Mouse (Mus musculus): Measurements from ENCODE around the gene Gm28305. TPM values are rescaled to one million over a fixed set of nuclear protein-coding genes. Genes with fewer than 3 reads are reported as not detected.

The Gm28305 gene
- total and polyA plus RNA-seq, 3 experiments: not detected

DNA sequence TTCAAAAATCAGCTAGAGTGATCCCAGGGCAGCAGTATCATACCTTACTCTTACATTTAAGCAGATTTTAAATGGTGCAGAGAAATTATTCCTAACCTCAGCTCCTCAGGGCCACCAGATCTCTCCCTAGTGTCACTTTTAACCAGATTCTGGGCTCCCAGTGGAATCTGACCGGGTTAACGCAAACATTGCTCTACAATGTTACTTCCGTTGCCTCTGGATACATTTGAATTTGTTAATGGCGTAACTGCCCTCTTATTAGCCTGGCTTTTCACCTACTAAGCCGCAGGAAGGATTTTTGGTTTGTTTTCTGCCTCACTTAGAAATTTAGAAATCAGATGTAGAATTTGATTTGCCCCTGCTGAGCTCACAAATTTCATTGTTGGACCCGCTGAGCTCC lies 5.7 kb upstream of the Gm28305 start:
- in situ Hi-C loops (cut with MboI; ENCODE audit: low pct_ligation_motif_present, low pct_unique_long_range_greater_than_20kb, low sequenced_read_pairs): no loop called here
- H3K9ac ChIP-seq (ENCODE audit: insufficient read depth, low read depth): no peak overlapping the region
- H3K79me2 ChIP-seq (replicated peaks; ENCODE audit: control insufficient read depth, extremely low read depth, insufficient read depth, poor library complexity, severe bottlenecking): no peaks in the 10 kb centered on the region
- no peak overlapping the region for H3K4me3 ChIP-seq (replicated peaks in 1 of 3; ENCODE audit: low read depth in 2 of 3, low read length in 2 of 3, poor library complexity in 1 of 3)
- no peaks in the 10 kb centered on the region for H3K9me3 ChIP-seq (replicated peaks; ENCODE audit: low read length)
- no peak for DNase-seq (ENCODE audit: extremely low read depth)
- dilution Hi-C loops (cut with MboI; ENCODE audit: extremely low pct_ligation_motif_present, extremely low pct_unique_long_range_greater_than_20kb, low sequenced_read_pairs): no loop called here
- H3K4me1 ChIP-seq (ENCODE audit: control insufficient read depth in 1 of 2, insufficient read depth in 2 of 2): 0 out of 4 replicates have a peak, but pooled peaks cover 0 to 3% of the 10 kb centered on the region in 2 experiments
- TF ChIP-seq MAFK (IDR thresholded peaks at IDR 0.05; ENCODE audit: insufficient replicate concordance, low read length) (no peak), ETS1 (conservative IDR thresholded peaks at IDR 0.05; ENCODE audit: low read depth, low read length) (no peak), USF2 (conservative IDR thresholded peaks at IDR 0.05; ENCODE audit: low read depth, low read length) (no peak), RCOR1 (conservative IDR thresholded peaks at IDR 0.05; ENCODE audit: low read depth, low read length) (no peak), SIN3A (IDR thresholded peaks at IDR 0.05; ENCODE audit: low read length) (no peak)
- no peak overlapping the region for H3K27ac ChIP-seq (ENCODE audit: insufficient read depth, low read depth)
- H3K36me3 ChIP-seq (replicated peaks in 1 of 2; ENCODE audit: control insufficient read depth in 1 of 2, insufficient read depth in 1 of 2, low read length in 1 of 2): peaks cover 0 to 4% of the 10 kb centered on the region in 2 experiments
- no peaks in the 10 kb centered on the region for H3K27me3 ChIP-seq (replicated peaks)
- H3K4me2 ChIP-seq (ENCODE audit: insufficient read depth, low read depth, poor library complexity, severe bottlenecking): no peak overlapping the region

DNA sequence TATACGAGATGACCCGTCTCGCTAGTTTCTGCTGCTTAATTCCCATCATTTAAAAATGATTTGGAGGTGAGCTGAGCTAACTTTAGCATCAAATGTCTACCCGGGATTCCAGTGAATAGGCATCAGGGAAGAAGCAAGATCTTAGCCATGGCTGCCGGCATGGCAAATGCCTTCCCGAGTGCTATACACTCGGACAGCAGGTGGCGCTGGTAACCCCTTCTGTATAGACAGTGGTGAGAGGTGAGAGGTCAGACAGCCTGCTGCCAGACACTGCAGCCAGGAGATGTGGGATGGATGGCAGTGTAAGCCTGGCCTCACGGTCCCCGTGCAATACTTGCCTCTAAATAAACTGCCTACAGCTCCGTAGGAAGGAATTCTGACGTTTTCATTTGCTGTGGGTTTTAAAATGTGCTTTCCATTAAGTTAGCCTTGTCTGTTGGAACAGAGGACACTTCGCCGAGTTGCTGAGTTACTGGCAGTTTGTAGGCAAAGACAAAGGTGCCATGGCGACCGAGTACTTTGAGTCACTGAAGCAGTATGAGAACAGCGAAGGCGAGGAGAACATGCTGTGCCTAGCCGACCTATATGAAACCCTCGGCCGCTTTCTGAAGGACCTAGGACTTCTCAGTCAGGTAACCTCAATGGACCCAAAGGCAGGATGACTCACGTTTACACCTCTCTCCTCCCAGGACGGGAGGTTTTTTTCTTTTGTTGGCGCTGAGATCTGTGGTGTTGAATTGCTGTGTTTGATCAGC lies 5.0 kb upstream of the Gm28305 start:
- no peak overlapping the region for H3K4me3 ChIP-seq (replicated peaks in 1 of 3; ENCODE audit: low read depth in 2 of 3, low read length in 2 of 3, poor library complexity in 1 of 3)
- peaks cover 0 to 4% of the 10 kb centered on the region in 2 experiments for H3K36me3 ChIP-seq (replicated peaks in 1 of 2; ENCODE audit: control insufficient read depth in 1 of 2, insufficient read depth in 1 of 2, low read length in 1 of 2)
- H3K9ac ChIP-seq (ENCODE audit: insufficient read depth, low read depth): no peak overlapping the region
- peak; percentile 74 for DNase-seq (ENCODE audit: extremely low read depth)
- no peaks in the 10 kb centered on the region for H3K27me3 ChIP-seq (replicated peaks)
- H3K79me2 ChIP-seq (replicated peaks; ENCODE audit: control insufficient read depth, extremely low read depth, insufficient read depth, poor library complexity, severe bottlenecking): no peaks in the 10 kb centered on the region
- TF ChIP-seq RAD21 (IDR thresholded peaks at IDR 0.05; ENCODE audit: low read depth, low read length) (peak; percentile 51), PAX5 (IDR thresholded peaks at IDR 0.05; ENCODE audit: low read length) (no peak), CTCF (conservative IDR thresholded peaks at IDR 0.05 in 1 of 2, IDR thresholded peaks at IDR 0.05 in 1 of 2; ENCODE audit: low read depth in 2 of 2, low read length in 2 of 2) (peak; percentile 52 to 82), NELFE (IDR thresholded peaks at IDR 0.05; ENCODE audit: low read depth, low read length) (0 out of 2 replicates have a peak, but pooled peaks have one; percentile 22), ELF1 (IDR thresholded peaks at IDR 0.05; ENCODE audit: low read depth, low read length) (no peak), SMC3 (IDR thresholded peaks at IDR 0.05; ENCODE audit: low read depth, low read length) (peak; percentile 65)
- H3K4me1 ChIP-seq (ENCODE audit: control insufficient read depth in 1 of 2, insufficient read depth in 2 of 2): 0 out of 4 replicates have a peak, but pooled peaks cover 0 to 3% of the 10 kb centered on the region in 2 experiments
- dilution Hi-C loops (cut with MboI; ENCODE audit: extremely low pct_ligation_motif_present, extremely low pct_unique_long_range_greater_than_20kb, low sequenced_read_pairs) (no loop called here), in situ Hi-C loops (cut with MboI; ENCODE audit: low pct_ligation_motif_present, low pct_unique_long_range_greater_than_20kb, low sequenced_read_pairs) (no loop called here)
- H3K27ac ChIP-seq (ENCODE audit: insufficient read depth, low read depth): no peak overlapping the region
- H3K9me3 ChIP-seq (replicated peaks; ENCODE audit: low read length): no peaks in the 10 kb centered on the region
- no peak overlapping the region for H3K4me2 ChIP-seq (ENCODE audit: insufficient read depth, low read depth, poor library complexity, severe bottlenecking)

DNA sequence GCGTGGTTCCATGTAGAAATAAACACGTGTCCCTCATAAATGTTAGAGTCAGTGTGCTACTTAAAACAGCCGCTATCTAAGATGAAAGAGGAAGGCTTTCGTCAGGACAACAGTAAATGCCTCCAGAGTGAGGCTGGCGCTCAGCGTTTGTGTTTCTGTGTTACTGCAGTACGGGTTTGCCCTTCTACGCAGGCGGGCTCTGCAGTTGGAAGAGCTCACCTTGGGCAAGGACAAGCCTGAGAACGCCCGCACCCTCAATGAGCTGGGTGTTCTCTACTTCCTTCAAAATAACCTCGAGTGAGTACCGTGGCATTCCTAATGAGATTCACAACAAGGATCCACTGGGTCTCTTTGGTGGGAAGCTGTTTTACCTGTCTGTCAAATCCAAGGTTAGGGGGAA lies 2.2 kb upstream of the Gm28305 start:
- Histone ChIP-seq H3K27me3 (replicated peaks) (no peaks in the 10 kb centered on the region), H3K4me2 (ENCODE audit: insufficient read depth, low read depth, poor library complexity, severe bottlenecking) (no peak overlapping the region), H3K4me1 (ENCODE audit: control insufficient read depth in 1 of 2, insufficient read depth in 2 of 2) (0 out of 4 replicates have a peak, but pooled peaks cover 0 to 3% of the 10 kb centered on the region in 2 experiments), H3K36me3 (replicated peaks in 1 of 2; ENCODE audit: control insufficient read depth in 1 of 2, insufficient read depth in 1 of 2, low read length in 1 of 2) (peaks cover 0 to 6% of the 10 kb centered on the region in 2 experiments), H3K4me3 (replicated peaks in 1 of 3; ENCODE audit: low read depth in 2 of 3, low read length in 2 of 3, poor library complexity in 1 of 3) (no peak overlapping the region), H3K79me2 (replicated peaks; ENCODE audit: control insufficient read depth, extremely low read depth, insufficient read depth, poor library complexity, severe bottlenecking) (no peaks in the 10 kb centered on the region), H3K9me3 (replicated peaks; ENCODE audit: low read length) (no peaks in the 10 kb centered on the region), H3K27ac (ENCODE audit: insufficient read depth, low read depth) (no peak overlapping the region), H3K9ac (ENCODE audit: insufficient read depth, low read depth) (no peak overlapping the region)
- dilution Hi-C loops (cut with MboI; ENCODE audit: extremely low pct_ligation_motif_present, extremely low pct_unique_long_range_greater_than_20kb, low sequenced_read_pairs) (no loop called here), in situ Hi-C loops (cut with MboI; ENCODE audit: low pct_ligation_motif_present, low pct_unique_long_range_greater_than_20kb, low sequenced_read_pairs) (no loop called here)
- no peak for DNase-seq (ENCODE audit: extremely low read depth)
- TF ChIP-seq POLR2A (IDR thresholded peaks at IDR 0.05; ENCODE audit: low read depth, low read length) (no peak), IRF4 (IDR thresholded peaks at IDR 0.05; ENCODE audit: low read depth, low read length) (no peak), SMC3 (IDR thresholded peaks at IDR 0.05; ENCODE audit: low read depth, low read length) (no peak), MAX (IDR thresholded peaks at IDR 0.05; ENCODE audit: low read length) (no peak), MEF2A (IDR thresholded peaks at IDR 0.05; ENCODE audit: borderline replicate concordance, low read depth, low read length) (no peak), CTCF (conservative IDR thresholded peaks at IDR 0.05 in 1 of 2, IDR thresholded peaks at IDR 0.05 in 1 of 2; ENCODE audit: low read depth in 2 of 2, low read length in 2 of 2) (no peak), JUND (conservative IDR thresholded peaks at IDR 0.05; ENCODE audit: low read depth, low read length) (no peak), ZMIZ1 (IDR thresholded peaks at IDR 0.05; ENCODE audit: low read depth, low read length) (no peak), ELF1 (IDR thresholded peaks at IDR 0.05; ENCODE audit: low read depth, low read length) (no peak), HCFC1 (IDR thresholded peaks at IDR 0.05; ENCODE audit: low read depth, low read length) (no peak), CHD2 (IDR thresholded peaks at IDR 0.05; ENCODE audit: low read length) (no peak), PAX5 (IDR thresholded peaks at IDR 0.05; ENCODE audit: low read length) (no peak), UBTF (IDR thresholded peaks at IDR 0.05; ENCODE audit: low read depth, low read length) (no peak), MYC (IDR thresholded peaks at IDR 0.05; ENCODE audit: low read depth, low read length) (no peak), MAFK (IDR thresholded peaks at IDR 0.05; ENCODE audit: insufficient replicate concordance, low read length) (no peak)
